Mouse (Mus musculus): Measurements from ENCODE around the gene Acap3. TPM values are rescaled to one million over a fixed set of nuclear protein-coding genes. Genes with fewer than 3 reads are reported as not detected.

Gene Acap3
- polyA plus RNA-seq, 1 experiment: 29.1 TPM

DNA sequence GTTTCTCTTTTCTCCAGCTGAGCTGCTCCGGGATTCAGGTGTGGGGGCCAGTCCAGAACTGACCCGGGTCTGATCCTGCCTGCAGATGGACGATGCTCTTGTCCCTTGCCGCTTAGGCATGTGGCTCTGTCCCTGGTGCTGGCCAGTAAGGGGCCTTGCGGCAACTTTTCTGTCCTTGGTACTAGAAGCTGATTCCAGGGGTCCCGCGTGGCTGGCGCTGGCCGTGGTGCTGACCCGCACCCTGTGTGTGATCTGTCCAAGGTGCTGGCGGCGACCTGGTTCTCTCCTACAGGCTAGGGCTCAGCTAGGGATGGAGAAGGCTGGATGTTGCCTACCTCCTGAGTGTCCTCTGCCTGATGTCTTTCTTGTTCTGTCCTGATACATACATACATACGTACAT, 32.3 kb upstream of the Acap3 start:
- H3K27ac ChIP-seq (ENCODE audit: insufficient read depth, low read length): no peak overlapping the region
- peaks cover 18% of the 10 kb centered on the region for H3K36me3 ChIP-seq (ENCODE audit: control insufficient read depth, insufficient read depth, low read length)
- TF ChIP-seq POLR2A (IDR thresholded peaks at IDR 0.05; ENCODE audit: low read depth, low read length): no peak
- TF ChIP-seq CTCF (IDR thresholded peaks at IDR 0.05; ENCODE audit: extremely low read depth, insufficient read depth, insufficient read length, insufficient replicate concordance): no peak
- H3K27me3 ChIP-seq (ENCODE audit: control insufficient read depth, insufficient read depth, low read length): no peaks in the 10 kb centered on the region
- no peaks in the 10 kb centered on the region for H3K4me1 ChIP-seq (ENCODE audit: control insufficient read depth, insufficient read depth, insufficient read length)
- H3K4me3 ChIP-seq (ENCODE audit: extremely low read depth, insufficient read depth, insufficient read length): no peak overlapping the region
- 58% methylated on average over 13 of the region's 13 CpGs for WGBS
- no peak for DNase-seq (ENCODE audit: low read depth in 1 of 2, low spot score in 2 of 2)

DNA sequence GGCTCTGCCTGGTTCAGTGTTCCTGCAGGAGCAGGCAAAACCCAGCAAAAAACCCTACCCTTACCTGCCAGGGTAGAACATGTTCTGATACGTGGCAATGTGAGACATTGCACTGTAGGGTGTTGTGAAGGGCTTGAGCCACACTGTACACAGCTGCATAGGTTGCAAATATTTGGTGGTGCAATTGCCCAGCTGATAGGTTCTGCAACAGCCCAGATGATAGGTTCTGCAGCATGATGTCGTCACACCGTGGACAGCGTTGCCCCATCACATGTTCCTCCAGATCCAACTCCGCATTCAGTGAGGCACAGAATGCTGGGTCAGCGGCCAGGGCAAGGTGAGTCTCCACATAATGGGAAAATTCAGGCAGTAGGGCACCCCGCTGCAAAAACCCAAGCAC, 29.8 kb upstream of the Acap3 start:
- no peak for DNase-seq (ENCODE audit: low read depth in 1 of 2, low spot score in 2 of 2)
- TF ChIP-seq CTCF (IDR thresholded peaks at IDR 0.05; ENCODE audit: extremely low read depth, insufficient read depth, insufficient read length, insufficient replicate concordance) (no peak), POLR2A (IDR thresholded peaks at IDR 0.05; ENCODE audit: low read depth, low read length) (no peak)
- Histone ChIP-seq H3K4me3 (ENCODE audit: extremely low read depth, insufficient read depth, insufficient read length) (no peak overlapping the region), H3K36me3 (ENCODE audit: control insufficient read depth, insufficient read depth, low read length) (peaks cover 15% of the 10 kb centered on the region), H3K4me1 (ENCODE audit: control insufficient read depth, insufficient read depth, insufficient read length) (no peaks in the 10 kb centered on the region), H3K27me3 (ENCODE audit: control insufficient read depth, insufficient read depth, low read length) (no peaks in the 10 kb centered on the region), H3K27ac (ENCODE audit: insufficient read depth, low read length) (no peak overlapping the region)
- WGBS: 88% methylated on average over 7 of the region's 7 CpGs

DNA sequence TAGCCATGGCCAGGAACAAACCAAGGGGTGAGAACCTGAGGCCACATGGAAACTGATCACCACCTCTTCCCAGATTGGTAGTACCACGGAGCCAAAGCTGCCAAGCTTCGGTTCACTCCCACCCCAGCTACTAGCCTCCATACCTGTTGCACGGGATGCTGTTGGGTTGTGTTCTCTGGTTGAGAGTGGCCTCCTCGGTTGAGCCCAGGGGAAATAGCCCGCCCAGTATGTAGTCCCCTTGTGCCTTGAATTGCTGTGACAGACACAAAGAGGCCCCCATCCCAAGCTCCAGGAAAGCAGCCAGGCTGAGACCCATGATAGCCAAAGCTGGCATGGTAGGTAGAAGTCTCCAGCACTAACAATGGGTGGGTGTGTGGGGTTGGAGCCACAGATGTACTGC, 28.6 kb upstream of the Acap3 start, which contains the start of gene Tas1r3:
TSS of gene Tas1r3 (minus strand) at position 362 of the 400 bp plus-strand sequence.
- Histone ChIP-seq H3K27me3 (ENCODE audit: control insufficient read depth, insufficient read depth, low read length) (no peaks in the 10 kb centered on the region), H3K4me1 (ENCODE audit: control insufficient read depth, insufficient read depth, insufficient read length) (no peaks in the 10 kb centered on the region), H3K36me3 (ENCODE audit: control insufficient read depth, insufficient read depth, low read length) (peaks cover 16% of the 10 kb centered on the region), H3K27ac (ENCODE audit: insufficient read depth, low read length) (no peak within 1 kb of the TSS), H3K4me3 (ENCODE audit: extremely low read depth, insufficient read depth, insufficient read length) (no peak within 1 kb of the TSS)
- no peak for DNase-seq (ENCODE audit: low read depth in 1 of 2, low spot score in 2 of 2)
- TF ChIP-seq POLR2A (IDR thresholded peaks at IDR 0.05; ENCODE audit: low read depth, low read length): no peak
- TF ChIP-seq CTCF (IDR thresholded peaks at IDR 0.05; ENCODE audit: extremely low read depth, insufficient read depth, insufficient read length, insufficient replicate concordance): no peak
- 82% methylated on average over 5 of the region's 5 CpGs for WGBS

DNA sequence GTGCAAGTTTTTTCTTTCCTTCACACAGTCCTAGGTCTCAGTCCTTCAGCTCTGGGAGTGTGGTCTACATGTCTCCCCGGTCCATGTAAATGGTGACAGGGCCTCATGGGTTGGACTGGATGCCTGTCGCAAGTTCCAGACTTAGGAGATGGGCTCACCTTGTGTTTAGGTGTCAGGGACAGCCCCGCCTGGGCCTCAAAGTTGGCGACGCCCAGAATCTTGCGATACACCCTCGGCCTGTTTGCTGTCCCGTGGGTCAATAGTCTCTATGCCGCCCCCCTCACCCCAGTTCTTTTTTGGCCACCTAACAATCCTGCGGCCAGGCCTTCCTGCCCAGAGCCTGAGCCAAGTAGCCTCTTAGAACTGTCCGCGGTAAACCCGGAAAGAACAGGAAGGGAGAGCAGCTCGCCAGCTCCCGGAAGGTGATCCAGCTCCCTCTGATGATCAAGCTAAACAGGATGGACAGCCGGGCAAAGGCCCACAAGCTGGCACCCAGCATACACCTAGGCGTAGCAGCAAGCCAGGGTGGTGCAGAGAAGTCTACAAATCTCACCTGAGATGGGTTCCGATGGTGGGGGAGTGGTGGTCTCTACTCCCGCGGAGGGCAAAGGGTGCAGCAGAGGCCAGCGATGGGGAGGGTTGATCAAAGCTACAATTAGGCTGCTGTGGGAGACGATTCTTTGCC, 22.9 kb upstream of the Acap3 start:
- H3K36me3 ChIP-seq (ENCODE audit: control insufficient read depth, insufficient read depth, low read length): peaks cover 20% of the 10 kb centered on the region
- no peak overlapping the region for H3K27ac ChIP-seq (ENCODE audit: insufficient read depth, low read length)
- no peaks in the 10 kb centered on the region for H3K27me3 ChIP-seq (ENCODE audit: control insufficient read depth, insufficient read depth, low read length)
- 10% methylated on average over 22 of the region's 22 CpGs for WGBS
- peaks cover 6% of the 10 kb centered on the region; the same call in 1 of the 2 replicates for H3K4me1 ChIP-seq (ENCODE audit: control insufficient read depth, insufficient read depth, insufficient read length)
- TF ChIP-seq CTCF (IDR thresholded peaks at IDR 0.05; ENCODE audit: extremely low read depth, insufficient read depth, insufficient read length, insufficient replicate concordance) (no peak), POLR2A (IDR thresholded peaks at IDR 0.05; ENCODE audit: low read depth, low read length) (no peak)
- DNase-seq (ENCODE audit: low read depth in 1 of 2, low spot score in 2 of 2): no peak
- peak overlapping the region; percentile 69 for H3K4me3 ChIP-seq (ENCODE audit: extremely low read depth, insufficient read depth, insufficient read length)

DNA sequence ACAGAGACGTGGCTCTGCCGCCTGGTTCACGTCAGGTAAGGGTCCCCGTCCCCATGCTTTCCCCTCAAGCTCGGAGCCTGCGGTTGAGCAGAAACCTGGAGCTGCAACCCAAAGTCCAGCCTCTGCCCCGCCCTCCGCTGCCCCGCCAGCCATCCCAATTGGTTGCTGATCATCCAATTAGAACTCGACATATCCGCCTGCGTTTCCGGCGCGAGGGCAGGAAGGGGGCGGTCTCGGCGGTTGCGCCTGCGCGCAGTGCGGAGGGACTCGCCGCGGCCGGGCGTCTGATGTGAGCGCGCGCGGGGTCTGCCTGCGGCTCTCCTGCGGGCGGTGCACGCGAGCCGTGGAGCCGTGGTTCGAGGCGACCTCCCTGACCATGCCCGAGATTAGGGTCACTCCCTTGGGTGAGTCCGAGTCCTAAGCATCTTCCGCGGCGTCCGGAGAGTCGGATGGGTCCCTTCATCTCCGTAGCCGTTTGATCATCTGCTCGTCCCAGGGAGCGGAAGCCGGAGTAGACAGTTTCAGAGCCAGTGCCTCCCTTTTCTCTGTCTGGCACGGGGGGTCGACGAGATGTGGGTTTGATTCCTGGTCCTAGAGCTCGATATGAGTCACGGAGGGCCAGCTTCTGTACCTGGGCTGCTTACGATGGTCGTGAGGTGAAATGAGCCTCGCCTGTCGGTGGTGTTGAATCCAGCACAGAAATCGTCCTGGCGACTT, 22.1 kb upstream of the Acap3 start, which contains the start of the genes Cptp and Ints11:
TSS of gene Cptp (minus strand) at position 124 of the 717 bp plus-strand sequence.
TSS of gene Ints11 (plus strand) at position 230 of the 717 bp plus-strand sequence.
- 0 out of 2 replicates have a peak, but pooled peaks have one; percentile 9 for TF ChIP-seq CTCF (IDR thresholded peaks at IDR 0.05; ENCODE audit: extremely low read depth, insufficient read depth, insufficient read length, insufficient replicate concordance)
- peak; percentile 76 for TF ChIP-seq POLR2A (IDR thresholded peaks at IDR 0.05; ENCODE audit: low read depth, low read length)
- Histone ChIP-seq H3K4me1 (ENCODE audit: control insufficient read depth, insufficient read depth, insufficient read length) (peaks cover 6% of the 10 kb centered on the region; the same call in 1 of the 2 replicates), H3K27me3 (ENCODE audit: control insufficient read depth, insufficient read depth, low read length) (no peaks in the 10 kb centered on the region), H3K27ac (ENCODE audit: insufficient read depth, low read length) (peak within 1 kb of the TSS; percentile 50; the same call in 1 of the 2 replicates), H3K36me3 (ENCODE audit: control insufficient read depth, insufficient read depth, low read length) (peaks cover 20% of the 10 kb centered on the region), H3K4me3 (ENCODE audit: extremely low read depth, insufficient read depth, insufficient read length) (peak within 1 kb of the TSS; percentile 90)
- WGBS: under 1% methylated on average over 63 of the region's 63 CpGs
- DNase-seq (ENCODE audit: low read depth in 1 of 2, low spot score in 2 of 2): peak; percentile 79 to 96

DNA sequence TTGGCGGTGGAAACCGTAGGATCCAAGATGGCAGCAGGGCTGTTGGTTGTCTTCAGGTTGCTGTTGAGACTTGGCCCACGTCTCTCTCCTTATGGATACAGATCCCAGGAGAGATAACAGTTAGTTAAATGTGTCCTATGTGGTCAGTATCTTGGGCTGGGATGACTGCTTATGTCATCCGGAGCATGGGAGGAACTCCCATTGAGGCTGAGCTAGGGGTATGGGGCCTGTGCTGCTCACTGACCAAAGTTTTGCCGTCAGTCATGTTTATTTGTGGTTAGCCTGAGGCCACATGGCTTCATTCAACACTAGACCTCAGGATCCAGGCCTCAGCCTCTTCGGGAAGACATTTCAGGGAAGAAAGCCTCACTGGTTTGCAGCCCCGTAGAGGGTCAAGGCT, 20.2 kb upstream of the Acap3 start:
- Histone ChIP-seq H3K27me3 (ENCODE audit: control insufficient read depth, insufficient read depth, low read length) (no peaks in the 10 kb centered on the region), H3K36me3 (ENCODE audit: control insufficient read depth, insufficient read depth, low read length) (peaks cover 21% of the 10 kb centered on the region), H3K4me3 (ENCODE audit: extremely low read depth, insufficient read depth, insufficient read length) (no peak overlapping the region), H3K4me1 (ENCODE audit: control insufficient read depth, insufficient read depth, insufficient read length) (peaks cover 6% of the 10 kb centered on the region; the same call in 1 of the 2 replicates), H3K27ac (ENCODE audit: insufficient read depth, low read length) (no peak overlapping the region)
- WGBS: 93% methylated on average over 7 of the region's 7 CpGs
- no peak for TF ChIP-seq CTCF (IDR thresholded peaks at IDR 0.05; ENCODE audit: extremely low read depth, insufficient read depth, insufficient read length, insufficient replicate concordance)
- TF ChIP-seq POLR2A (IDR thresholded peaks at IDR 0.05; ENCODE audit: low read depth, low read length): no peak
- no peak for DNase-seq (ENCODE audit: low read depth in 1 of 2, low spot score in 2 of 2)
